Mouse (Mus musculus) intestine, postnatal 0 days (tissue): ENCODE results near the gene Retsat. TPM values are rescaled to one million over a fixed set of nuclear protein-coding genes. Genes with fewer than 3 reads are reported as not detected.
A peak's percentile ranks its signal among the peaks of the same experiment; 100 is the strongest.

Source experiments
- ATAC-seq: fragments of 200-750 bp; cut with Nextera tagmentation; 2 replicates; pipeline ENCODE4 v1.8.0; 2017; ENCODE audit warnings: mild to moderate bottlenecking, moderate TSS enrichment, moderate library complexity
- H3K27ac ChIP-seq: fragments of 300-500 bp; sonication (generic); 2 replicates; pipeline ENCODE4 v1.5.1; 2014; ENCODE audit warnings: mild to moderate bottlenecking, low read depth, low read length, moderate library complexity
- H3K27me3 ChIP-seq: fragments of 300-500 bp; sonication (generic); replicated peaks from 2 replicates; pipeline ENCODE4 v1.6.1; 2014; ENCODE audit warnings: low read length, mixed read lengths; ENCODE audit not compliant: control insufficient read depth, insufficient read depth
- H3K36me3 ChIP-seq: fragments of 300-500 bp; sonication (generic); 2 replicates; pipeline ENCODE4 v1.6.1; 2014; ENCODE audit warnings: mild to moderate bottlenecking, moderate library complexity; ENCODE audit not compliant: control insufficient read depth, insufficient read depth
- H3K4me1 ChIP-seq: fragments of 300-500 bp; sonication (generic); replicated peaks from 2 replicates; pipeline ENCODE4 v1.6.1; 2014; ENCODE audit warnings: antibody characterized with exemption, low read length, mixed read lengths; ENCODE audit not compliant: control insufficient read depth, insufficient read depth
- H3K4me2 ChIP-seq: fragments of 300-500 bp; sonication (generic); replicated peaks from 2 replicates; pipeline ENCODE4 v1.6.1; 2014; ENCODE audit warnings: low read depth, mild to moderate bottlenecking, moderate library complexity
- H3K4me3 ChIP-seq: fragments of 300-500 bp; sonication (generic); 2 replicates; pipeline ENCODE4 v1.5.1; 2014; ENCODE audit warnings: low read depth, low read length
- H3K9ac ChIP-seq: fragments of 300-500 bp; sonication (generic); 2 replicates; pipeline ENCODE4 v1.6.1; 2014; ENCODE audit warnings: mild to moderate bottlenecking, low read depth, low read length
- H3K9me3 ChIP-seq: fragments of 300-500 bp; sonication (generic); 2 replicates; pipeline ENCODE4 v1.6.1; 2016; ENCODE audit warnings: mixed run types; ENCODE audit not compliant: control insufficient read depth
- CTCF ChIP-seq: sonication (generic); IDR thresholded peaks from 2 replicates; pipeline ENCODE4 v1.5.1; 2016; ENCODE audit warnings: low read depth, mild to moderate bottlenecking, control low read depth, antibody characterized with exemption, moderate library complexity
- WGBS: fragments of 180-500 bp; shearing (Covaris S2); extraction: QIAGEN DNeasy Blood & Tissue Kit; methylation state at CpG from one replicate; pipeline ENCODE4 v1.1.7; 2014; 5-methylcytosine and 5-hydroxymethylcytosine counted together
- polyA plus RNA-seq: library from polyadenylated mRNA; unstranded; fragments of >200 nt; fragmentation: Nextera tagmentation; extraction: Ambion mirVana; gene quantifications from 2 replicates; pipeline ENCODE4 v1.2.1, GENCODE M21; 2015

Retsat gene
- polyA plus RNA-seq, 1 experiment from 2014 or later, result 24.6 TPM

DNA sequence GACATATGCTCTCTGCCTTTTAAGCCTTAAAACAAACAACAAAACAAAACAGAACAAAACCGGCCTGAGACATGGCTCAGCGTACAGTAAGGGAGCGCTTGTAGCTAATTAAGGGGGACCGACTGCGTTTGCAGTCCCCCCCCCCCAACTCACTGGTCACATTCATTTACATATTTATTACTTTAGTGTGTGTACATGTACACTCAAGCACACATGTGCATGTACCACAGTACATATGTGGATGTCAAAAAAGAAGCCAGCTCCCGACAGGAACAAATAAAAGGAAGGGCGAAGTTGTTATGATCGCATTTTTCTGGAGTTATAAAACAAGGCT, 45.2 kb upstream of the Retsat start:
- no peaks in the 10 kb centered on the region for H3K27me3 ChIP-seq
- H3K4me2 ChIP-seq, result peak overlapping the region; percentile 59
- H3K4me1 ChIP-seq, result peaks cover 19% of the 10 kb centered on the region
- peak overlapping the region; percentile 66 for H3K27ac ChIP-seq
- TF ChIP-seq CTCF, result no peak
- H3K36me3 ChIP-seq, result no peaks in the 10 kb centered on the region; the same call in 1 of the 2 replicates
- H3K9ac ChIP-seq, result peak overlapping the region; percentile 40; the same call in 1 of the 2 replicates
- no peaks in the 10 kb centered on the region for H3K9me3 ChIP-seq
- peak overlapping the region; percentile 37 for H3K4me3 ChIP-seq
- WGBS, result 12% methylated on average over 8 of the region's 8 CpGs
- peak; percentile 11; the same call in 1 of the 2 replicates for ATAC-seq

- Histone ChIP-seq H3K27ac (no peak overlapping the region), H3K27me3 (no peaks in the 10 kb centered on the region), H3K4me1 (no peaks in the 10 kb centered on the region), H3K4me2 (no peak overlapping the region), H3K9me3 (no peaks in the 10 kb centered on the region), H3K9ac (no peak overlapping the region), H3K4me3 (no peak overlapping the region), H3K36me3 (no peaks in the 10 kb centered on the region; the same call in 1 of the 2 replicates)
- ATAC-seq, result no peak
- 67% methylated on average over 8 of the region's 8 CpGs for WGBS
- no peak for TF ChIP-seq CTCF
These were observed 37.5 kb upstream of the Retsat start for GRCm38 (mm10) chr6:72560801-72561200.

GRCm38 (mm10) chr6:72562486-72562885, 35.8 kb upstream of the Retsat start:
- ATAC-seq, result no peak
- TF ChIP-seq CTCF, result no peak
- no peaks in the 10 kb centered on the region; the same call in 1 of the 2 replicates for H3K36me3 ChIP-seq
- no peak overlapping the region for H3K4me3 ChIP-seq
- WGBS, result 67% methylated on average over 6 of the region's 6 CpGs
- H3K27ac ChIP-seq, result no peak overlapping the region
- no peaks in the 10 kb centered on the region for H3K27me3 ChIP-seq
- H3K9me3 ChIP-seq, result no peaks in the 10 kb centered on the region
- no peak overlapping the region for H3K9ac ChIP-seq
- H3K4me1 ChIP-seq, result no peaks in the 10 kb centered on the region
- H3K4me2 ChIP-seq, result no peak overlapping the region

- WGBS, result 83% methylated on average over 5 of the region's 5 CpGs
- no peak for ATAC-seq
- Histone ChIP-seq H3K4me1 (no peaks in the 10 kb centered on the region), H3K9me3 (no peaks in the 10 kb centered on the region), H3K36me3 (peaks cover 3% of the 10 kb centered on the region), H3K4me3 (no peak overlapping the region), H3K27ac (no peak overlapping the region), H3K4me2 (no peak overlapping the region), H3K27me3 (no peaks in the 10 kb centered on the region), H3K9ac (no peak overlapping the region)
- no peak for TF ChIP-seq CTCF
These were observed 35.4 kb upstream of the Retsat start for GRCm38 (mm10) chr6:72562894-72563293.

GRCm38 (mm10) chr6:72565506-72565905, 32.8 kb upstream of the Retsat start:
- H3K27ac ChIP-seq, result no peak overlapping the region

DNA sequence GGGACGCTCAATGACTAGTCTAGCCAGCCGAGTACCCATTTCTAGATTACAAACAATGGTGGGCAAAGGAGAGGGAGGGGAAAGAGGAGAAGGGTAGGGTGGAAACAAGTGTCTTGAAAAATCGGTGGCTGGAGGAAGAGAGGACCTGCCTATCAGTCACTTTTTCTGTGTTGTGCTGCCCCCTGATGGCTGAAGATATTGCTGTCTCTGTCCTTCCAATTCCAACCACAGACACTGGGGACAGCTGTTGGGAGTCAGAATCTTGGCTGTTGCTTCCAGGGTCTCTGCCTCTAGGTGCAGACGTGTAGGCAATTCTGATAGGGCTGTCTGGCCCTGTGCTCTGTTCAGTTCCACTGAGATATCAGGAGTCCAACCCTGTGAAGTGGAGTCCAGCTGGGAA, 32.2 kb upstream of the Retsat start:
- Histone ChIP-seq H3K9ac (no peak overlapping the region; the same call in 1 of the 2 replicates), H3K27ac (0 out of 2 replicates have a peak overlapping the region, but pooled peaks have one; percentile 15), H3K4me3 (no peak overlapping the region), H3K27me3 (no peaks in the 10 kb centered on the region), H3K4me1 (no peaks in the 10 kb centered on the region), H3K4me2 (peak overlapping the region; percentile 48), H3K9me3 (no peaks in the 10 kb centered on the region), H3K36me3 (peaks cover 17% of the 10 kb centered on the region)
- peak; percentile 92 for TF ChIP-seq CTCF
- 6% methylated on average over 4 of the region's 4 CpGs for WGBS
- peak; percentile 71 for ATAC-seq

More at GRCm38 (mm10) chr6:72565506-72565905, 32.8 kb upstream of the Retsat start:
- Histone ChIP-seq H3K9me3 (no peaks in the 10 kb centered on the region), H3K4me2 (peak overlapping the region; percentile 48), H3K9ac (no peak overlapping the region; the same call in 1 of the 2 replicates), H3K36me3 (peaks cover 17% of the 10 kb centered on the region), H3K4me3 (no peak overlapping the region), H3K4me1 (no peaks in the 10 kb centered on the region), H3K27me3 (no peaks in the 10 kb centered on the region)
- 50% methylated on average over 7 of the region's 7 CpGs for WGBS
- peak; percentile 51 for ATAC-seq
- TF ChIP-seq CTCF, result no peak

DNA sequence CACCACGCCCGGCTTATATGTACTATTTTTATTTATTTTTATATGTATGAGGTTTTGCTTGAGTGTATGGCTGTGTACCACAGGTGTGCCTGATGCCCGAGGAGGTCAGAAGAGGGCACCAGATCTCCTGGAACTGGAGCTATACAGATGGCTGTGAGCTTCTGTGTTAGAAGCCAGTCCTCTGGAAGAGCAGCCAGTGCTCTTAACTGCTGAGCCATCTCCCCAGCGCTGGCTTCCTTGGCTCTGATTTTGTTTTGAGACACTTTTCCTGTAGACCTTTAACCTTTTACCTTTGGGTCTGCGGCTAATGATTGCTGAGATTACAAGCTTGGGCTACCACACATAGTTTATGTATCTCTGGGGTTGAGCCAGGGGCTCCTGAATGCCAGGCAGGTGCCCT, 30.8 kb upstream of the Retsat start:
- Histone ChIP-seq H3K9ac (no peak overlapping the region), H3K4me1 (no peaks in the 10 kb centered on the region), H3K27me3 (no peaks in the 10 kb centered on the region), H3K4me2 (no peak overlapping the region), H3K36me3 (peaks cover 19% of the 10 kb centered on the region), H3K4me3 (no peak overlapping the region), H3K9me3 (no peaks in the 10 kb centered on the region), H3K27ac (no peak overlapping the region)
- WGBS, result 77% methylated on average over 5 of the region's 5 CpGs
- TF ChIP-seq CTCF, result peak; percentile 51
- no peak for ATAC-seq
